Mouse (Mus musculus) 3134 (cell line): ENCODE results near the gene Zfp689.
A peak's percentile ranks its signal among the peaks of the same experiment; 100 is the strongest.
"Not testable (repeated sequence)": the region's sequence is repeated elsewhere in the genome, so short reads cannot be mapped to it uniquely, and the experiment has no call there.

Source experiments
- DNase-seq: peaks from one replicate; pipeline ENCODE4 v3.0.0-alpha.2; 2011; ENCODE audit warnings: low spot score; ENCODE audit not compliant: insufficient read length; ENCODE audit errors: extremely low read depth

Gene Zfp689

GRCm38 (mm10) chr7:127406002-127406987 is 42.7 kb downstream of the Zfp689 start, which contains the start of gene Zfp764:
Zfp764 (minus strand) TSS chr7:127406822.
- peak; percentile 83 for DNase-seq

- not testable (repeated sequence) for DNase-seq
Observed at GRCm38 (mm10) chr7:127404101-127404500, 44.9 kb downstream of the Zfp689 start.

- no peak for DNase-seq
Observed at GRCm38 (mm10) chr7:127402980-127403379, 46.0 kb downstream of the Zfp689 start.

GRCm38 (mm10) chr7:127400355-127400754 is 48.6 kb downstream of the Zfp689 start:
- no peak for DNase-seq

- no peak for DNase-seq
Observed at GRCm38 (mm10) chr7:127393944-127394333, 55.0 kb downstream of the Zfp689 start.

GRCm38 (mm10) chr7:127393157-127393943 is 55.6 kb downstream of the Zfp689 start, which contains the start of gene E430018J23Rik:
E430018J23Rik (minus strand) TSS chr7:127393629.
- peak; percentile 72 for DNase-seq

- DNase-seq: no peak
Observed at GRCm38 (mm10) chr7:127392251-127392824, 56.6 kb downstream of the Zfp689 start.
